9 mouse cellular contexts compared by ENCODE assay signal in the genomic region with DNA sequence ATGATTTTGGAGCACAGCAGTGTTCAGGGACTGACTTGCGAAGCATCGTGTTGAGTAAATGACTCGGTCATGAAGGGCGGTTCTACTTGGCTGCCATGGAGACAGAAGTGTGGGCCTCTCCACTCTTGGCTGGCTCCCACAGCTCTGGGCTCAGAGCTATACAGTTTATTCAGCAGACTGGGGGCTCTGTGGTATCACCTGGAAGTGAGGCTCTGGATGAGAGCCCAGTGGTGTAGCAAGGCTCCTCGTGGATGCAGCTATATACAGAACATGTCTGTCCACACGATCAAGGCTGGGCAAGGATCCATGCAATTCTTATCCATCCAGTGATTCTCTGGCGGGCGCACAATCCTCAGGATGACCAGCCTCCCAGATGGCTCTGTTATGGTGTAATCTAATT.
DNase-seq lines count a peak whose midpoint lies in the region; ATAC-seq and TF ChIP-seq lines count a peak whose summit lies in the region.
"Had no signal": no experiment of that assay in that cellular context is flagged by ENCODE, and none has a peak within 500 bp of the region (broad histone marks: within the 10 kb centered on the region; RNA-seq: fewer than 3 reads in every experiment).

No protein-coding gene starts in this region.

- H3K4me2 ChIP-seq in heart, embryonic 13.5 days: peak overlapping the region; percentile 38
- no peak overlapping the region for H3K4me2 ChIP-seq in lung, embryonic 15.5 days
- H3K4me2 ChIP-seq: neural tube, embryonic 13.5 days had no signal

- TF ChIP-seq POLR2A in cerebellum, adult 2 months (IDR thresholded peaks at IDR 0.05; ENCODE audit: borderline replicate concordance, insufficient read depth, low read length): no peak

- no peak overlapping the region for H3K4me3 ChIP-seq in cerebellum, adult 2 months (replicated peaks; ENCODE audit: insufficient read depth, low read depth, low read length)
- H3K4me3 ChIP-seq in heart, embryonic 13.5 days: no peak overlapping the region
- no peak overlapping the region for H3K4me3 ChIP-seq in lung, embryonic 15.5 days
- H3K4me3 ChIP-seq: neural tube, embryonic 13.5 days had no signal

- 0 out of 2 replicates have a peak, but pooled peaks cover 3% of the 10 kb centered on the region for H3K4me1 ChIP-seq in cerebellum, adult 2 months (ENCODE audit: control insufficient read depth, insufficient read depth, low read length)
- peaks cover 49% of the 10 kb centered on the region for H3K4me1 ChIP-seq in heart, embryonic 13.5 days
- peaks cover 24% of the 10 kb centered on the region for H3K4me1 ChIP-seq in lung, embryonic 15.5 days

- H3K36me3 ChIP-seq in heart, embryonic 13.5 days: no peaks in the 10 kb centered on the region
- no peaks in the 10 kb centered on the region for H3K36me3 ChIP-seq in lung, embryonic 15.5 days
- H3K36me3 ChIP-seq: neural tube, embryonic 13.5 days had no signal

- no peak overlapping the region for H3K27ac ChIP-seq in cerebellum, adult 2 months (ENCODE audit: insufficient read depth, low read length)
- peak overlapping the region; percentile 86 for H3K27ac ChIP-seq in heart, embryonic 13.5 days (replicated peaks)
- peak overlapping the region; percentile 42 for H3K27ac ChIP-seq in lung, embryonic 15.5 days
- H3K27ac ChIP-seq: neural tube, embryonic 13.5 days had no signal

- TF ChIP-seq CTCF in cerebellum, adult 2 months (IDR thresholded peaks at IDR 0.05; ENCODE audit: borderline replicate concordance, insufficient read depth, low read depth, low read length): no peak

- peak; percentile 56 to 67 for DNase-seq in cerebellum, postnatal 14 days
- DNase-seq in cerebellum, adult 2 months: no peak
- DNase-seq in MN1 (ENCODE audit: low spot score): peak; percentile 41
- DNase-seq in embryo, embryonic 10 days (ENCODE audit: low spot score): no peak
- DNase-seq in cerebellum, postnatal 36 days: no peak
- no peak for DNase-seq in spleen, postnatal 14 days (ENCODE audit: low spot score in 2 of 2)

- WGBS in cerebellum, adult 2 months: 33% methylated on average over 8 of the region's 8 CpGs
- 22% methylated on average over 8 of the region's 8 CpGs for WGBS in heart, embryonic 13.5 days
- WGBS in lung, embryonic 15.5 days: 37% methylated on average over 8 of the region's 8 CpGs

- peaks cover 4% of the 10 kb centered on the region; the same call in 1 of the 2 replicates for H3K27me3 ChIP-seq in cerebellum, adult 2 months (ENCODE audit: control insufficient read depth, insufficient read depth, low read length)
- no peaks in the 10 kb centered on the region for H3K27me3 ChIP-seq in heart, embryonic 13.5 days (replicated peaks)
- H3K27me3 ChIP-seq in lung, embryonic 15.5 days: no peaks in the 10 kb centered on the region
- H3K27me3 ChIP-seq: neural tube, embryonic 13.5 days had no signal

- no peaks in the 10 kb centered on the region for H3K9me3 ChIP-seq in heart, embryonic 13.5 days
- no peaks in the 10 kb centered on the region for H3K9me3 ChIP-seq in lung, embryonic 15.5 days
- H3K9me3 ChIP-seq: neural tube, embryonic 13.5 days had no signal

- ATAC-seq in heart, embryonic 13.5 days (ENCODE audit: extremely low read depth, insufficient number of reproducible peaks, low FRiP score, low TSS enrichment): peak; percentile 83; the same call in 1 of the 2 replicates
- peak; percentile 90 for ATAC-seq in lung, embryonic 15.5 days (ENCODE audit: borderline replicate concordance, extremely low read depth, low FRiP score, low TSS enrichment)

- no peak overlapping the region for H3K9ac ChIP-seq in heart, embryonic 13.5 days
- no peak overlapping the region for H3K9ac ChIP-seq in lung, embryonic 15.5 days
- H3K9ac ChIP-seq: neural tube, embryonic 13.5 days had no signal

Comparison
In these comparisons a context has a peak if more than half of its experiments do, and no peak if none do; other contexts are left out.
1. DNase-seq: peak in cerebellum, postnatal 14 days (2 of 2) and MN1 (single experiment); none in cerebellum, adult 2 months (0 of 2), embryo, embryonic 10 days (single experiment), cerebellum, postnatal 36 days (0 of 2) and spleen, postnatal 14 days (0 of 2).